Mouse (Mus musculus) heart, adult 2 months (tissue): ENCODE results near the gene Slc26a1.

Source experiments
- CTCF ChIP-seq: fragments of 200-600 bp; IDR thresholded peaks from 2 replicates; pipeline ENCODE4 v1.8.1; 2022; ENCODE audit warnings: antibody characterized with exemption, mild to moderate bottlenecking, moderate library complexity
- POLR2A ChIP-seq: fragments of 200-500 bp; IDR thresholded peaks from 2 replicates; pipeline ENCODE4 v1.6.1; 2011; ENCODE audit warnings: mild to moderate bottlenecking, low read depth, low read length, control low read depth; ENCODE audit not compliant: insufficient read depth

DNA sequence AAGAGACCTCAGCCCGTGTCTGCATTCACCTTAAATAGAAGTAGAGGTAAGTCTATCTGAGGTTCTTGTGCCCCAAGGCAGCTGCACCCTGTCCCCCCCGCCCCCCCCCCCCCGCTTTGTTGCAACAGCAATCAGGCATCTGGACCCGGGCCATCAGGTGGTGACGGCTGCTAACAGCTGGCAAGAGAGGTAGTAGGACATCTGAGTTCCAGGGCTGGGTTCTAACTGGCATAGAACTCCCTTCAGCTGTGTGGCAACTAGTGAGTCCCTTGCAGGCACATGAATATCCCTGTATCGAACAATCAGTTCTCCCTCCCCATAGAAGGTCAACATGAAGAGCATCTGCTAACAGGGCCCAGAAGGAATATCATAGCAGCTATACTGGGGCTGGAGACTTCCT, 36.6 kb upstream of the Slc26a1 start:
- TF ChIP-seq POLR2A: no peak
- TF ChIP-seq CTCF: no peak
